Mouse (Mus musculus): ENCODE results near the gene Ptprr. TPM values are rescaled to one million over a fixed set of nuclear protein-coding genes. Genes with fewer than 3 reads are reported as not detected.
A peak's percentile ranks its signal among the peaks of the same experiment; 100 is the strongest.

Ptprr gene
- polyA plus RNA-seq, 1 experiment from 2014 or later: 6.5 TPM

GRCm38 (mm10) chr10:116019086-116019860, 1.3 kb downstream of the Ptprr start:
- Histone ChIP-seq H3K36me3 (ENCODE audit: control insufficient read depth, insufficient read depth, low read length) (no peaks in the 10 kb centered on the region), H3K9me3 (ENCODE audit: control insufficient read depth, low read length) (no peaks in the 10 kb centered on the region), H3K9ac (ENCODE audit: low read depth, low read length) (no peak overlapping the region), H3K4me3 (ENCODE audit: low read depth, low read length) (peak overlapping the region; percentile 33), H3K27ac (replicated peaks; ENCODE audit: low read depth, low read length) (no peak overlapping the region), H3K27me3 (replicated peaks; ENCODE audit: control insufficient read depth, insufficient read depth, low read length) (no peaks in the 10 kb centered on the region), H3K4me1 (ENCODE audit: control insufficient read depth, insufficient read depth, low read length) (no peaks in the 10 kb centered on the region), H3K4me2 (ENCODE audit: low read depth, low read length) (peak overlapping the region; percentile 49)
- DNase-seq (ENCODE audit: low spot score) (peak; percentile 86), ATAC-seq (ENCODE audit: low read depth) (peak; percentile 23)
- WGBS: 10% methylated on average over 20 of the region's 20 CpGs

- DNase-seq (ENCODE audit: low spot score) (no peak), ATAC-seq (ENCODE audit: low read depth) (no peak)
- Histone ChIP-seq H3K9me3 (ENCODE audit: control insufficient read depth, low read length) (no peaks in the 10 kb centered on the region), H3K9ac (ENCODE audit: low read depth, low read length) (no peak overlapping the region), H3K36me3 (ENCODE audit: control insufficient read depth, insufficient read depth, low read length) (no peaks in the 10 kb centered on the region), H3K27ac (replicated peaks; ENCODE audit: low read depth, low read length) (no peak overlapping the region), H3K4me3 (ENCODE audit: low read depth, low read length) (no peak overlapping the region), H3K4me1 (ENCODE audit: control insufficient read depth, insufficient read depth, low read length) (no peaks in the 10 kb centered on the region), H3K27me3 (replicated peaks; ENCODE audit: control insufficient read depth, insufficient read depth, low read length) (no peaks in the 10 kb centered on the region), H3K4me2 (ENCODE audit: low read depth, low read length) (no peak overlapping the region)
- 43% methylated on average over 3 of the region's 3 CpGs for WGBS
Observed at GRCm38 (mm10) chr10:116021081-116021480, 3.1 kb downstream of the Ptprr start.

GRCm38 (mm10) chr10:116038150-116038549, 20.1 kb downstream of the Ptprr start:
- Histone ChIP-seq H3K4me3 (ENCODE audit: low read depth, low read length) (no peak overlapping the region), H3K9me3 (ENCODE audit: control insufficient read depth, low read length) (no peaks in the 10 kb centered on the region), H3K4me2 (ENCODE audit: low read depth, low read length) (no peak overlapping the region), H3K36me3 (ENCODE audit: control insufficient read depth, insufficient read depth, low read length) (no peaks in the 10 kb centered on the region), H3K27me3 (replicated peaks; ENCODE audit: control insufficient read depth, insufficient read depth, low read length) (no peaks in the 10 kb centered on the region), H3K9ac (ENCODE audit: low read depth, low read length) (no peak overlapping the region), H3K4me1 (ENCODE audit: control insufficient read depth, insufficient read depth, low read length) (no peaks in the 10 kb centered on the region), H3K27ac (replicated peaks; ENCODE audit: low read depth, low read length) (no peak overlapping the region)
- ATAC-seq (ENCODE audit: low read depth): no peak
- 67% methylated on average over 1 of the region's 1 CpGs for WGBS
- DNase-seq (ENCODE audit: low spot score): no peak

GRCm38 (mm10) chr10:116075954-116076353, 57.9 kb downstream of the Ptprr start:
- H3K9me3 ChIP-seq (ENCODE audit: control insufficient read depth, low read length): no peaks in the 10 kb centered on the region
- ATAC-seq (ENCODE audit: low read depth) (no peak), DNase-seq (ENCODE audit: low spot score) (no peak)
- WGBS: 86% methylated on average over 5 of the region's 5 CpGs
- no peak overlapping the region for H3K4me2 ChIP-seq (ENCODE audit: low read depth, low read length)
- H3K27me3 ChIP-seq (replicated peaks; ENCODE audit: control insufficient read depth, insufficient read depth, low read length): no peaks in the 10 kb centered on the region
- H3K4me1 ChIP-seq (ENCODE audit: control insufficient read depth, insufficient read depth, low read length): peaks cover 10% of the 10 kb centered on the region; the same call in 1 of the 2 replicates
- no peak overlapping the region for H3K27ac ChIP-seq (replicated peaks; ENCODE audit: low read depth, low read length)
- H3K4me3 ChIP-seq (ENCODE audit: low read depth, low read length): no peak overlapping the region
- no peak overlapping the region for H3K9ac ChIP-seq (ENCODE audit: low read depth, low read length)
- no peaks in the 10 kb centered on the region for H3K36me3 ChIP-seq (ENCODE audit: control insufficient read depth, insufficient read depth, low read length)

GRCm38 (mm10) chr10:116078636-116079035, 60.6 kb downstream of the Ptprr start:
- Histone ChIP-seq H3K4me3 (ENCODE audit: low read depth, low read length) (no peak overlapping the region), H3K4me1 (ENCODE audit: control insufficient read depth, insufficient read depth, low read length) (peaks cover 3% of the 10 kb centered on the region; the same call in 1 of the 2 replicates), H3K27me3 (replicated peaks; ENCODE audit: control insufficient read depth, insufficient read depth, low read length) (no peaks in the 10 kb centered on the region), H3K9me3 (ENCODE audit: control insufficient read depth, low read length) (no peaks in the 10 kb centered on the region), H3K4me2 (ENCODE audit: low read depth, low read length) (no peak overlapping the region), H3K27ac (replicated peaks; ENCODE audit: low read depth, low read length) (no peak overlapping the region), H3K36me3 (ENCODE audit: control insufficient read depth, insufficient read depth, low read length) (no peaks in the 10 kb centered on the region), H3K9ac (ENCODE audit: low read depth, low read length) (no peak overlapping the region)
- DNase-seq (ENCODE audit: low spot score) (no peak), ATAC-seq (ENCODE audit: low read depth) (no peak)
- WGBS: 78% methylated on average over 5 of the region's 5 CpGs

- Histone ChIP-seq H3K36me3 (ENCODE audit: control insufficient read depth, insufficient read depth, low read length) (no peaks in the 10 kb centered on the region), H3K9me3 (ENCODE audit: control insufficient read depth, low read length) (no peaks in the 10 kb centered on the region), H3K4me3 (ENCODE audit: low read depth, low read length) (no peak overlapping the region), H3K4me2 (ENCODE audit: low read depth, low read length) (no peak overlapping the region), H3K27ac (replicated peaks; ENCODE audit: low read depth, low read length) (no peak overlapping the region), H3K27me3 (replicated peaks; ENCODE audit: control insufficient read depth, insufficient read depth, low read length) (no peaks in the 10 kb centered on the region), H3K9ac (ENCODE audit: low read depth, low read length) (no peak overlapping the region), H3K4me1 (ENCODE audit: control insufficient read depth, insufficient read depth, low read length) (no peaks in the 10 kb centered on the region)
- DNase-seq (ENCODE audit: low spot score): no peak
- WGBS: 42% methylated on average over 7 of the region's 7 CpGs
- no peak for ATAC-seq (ENCODE audit: low read depth)
Observed at GRCm38 (mm10) chr10:116079396-116079795, 61.4 kb downstream of the Ptprr start.

GRCm38 (mm10) chr10:116080841-116081240, 62.8 kb downstream of the Ptprr start:
- WGBS: 84% methylated on average over 6 of the region's 6 CpGs
- H3K9ac ChIP-seq (ENCODE audit: low read depth, low read length): no peak overlapping the region
- H3K4me3 ChIP-seq (ENCODE audit: low read depth, low read length): no peak overlapping the region
- no peaks in the 10 kb centered on the region for H3K27me3 ChIP-seq (replicated peaks; ENCODE audit: control insufficient read depth, insufficient read depth, low read length)
- no peak for ATAC-seq (ENCODE audit: low read depth)
- H3K36me3 ChIP-seq (ENCODE audit: control insufficient read depth, insufficient read depth, low read length): no peaks in the 10 kb centered on the region
- no peak overlapping the region for H3K27ac ChIP-seq (replicated peaks; ENCODE audit: low read depth, low read length)
- DNase-seq (ENCODE audit: low spot score): no peak
- H3K4me1 ChIP-seq (ENCODE audit: control insufficient read depth, insufficient read depth, low read length): no peaks in the 10 kb centered on the region
- no peaks in the 10 kb centered on the region for H3K9me3 ChIP-seq (ENCODE audit: control insufficient read depth, low read length)
- no peak overlapping the region for H3K4me2 ChIP-seq (ENCODE audit: low read depth, low read length)

GRCm38 (mm10) chr10:116083965-116084364, 66.0 kb downstream of the Ptprr start:
- H3K4me3 ChIP-seq (ENCODE audit: low read depth, low read length): no peak overlapping the region
- peak; percentile 34 for DNase-seq (ENCODE audit: low spot score)

GRCm38 (mm10) chr10:116096466-116096865, 78.5 kb downstream of the Ptprr start:
- no peak overlapping the region for H3K27ac ChIP-seq (replicated peaks; ENCODE audit: low read depth, low read length)
- H3K9me3 ChIP-seq (ENCODE audit: control insufficient read depth, low read length): no peaks in the 10 kb centered on the region
- no peak for DNase-seq (ENCODE audit: low spot score)
- no peak overlapping the region for H3K4me3 ChIP-seq (ENCODE audit: low read depth, low read length)
- no peaks in the 10 kb centered on the region for H3K27me3 ChIP-seq (replicated peaks; ENCODE audit: control insufficient read depth, insufficient read depth, low read length)
- H3K36me3 ChIP-seq (ENCODE audit: control insufficient read depth, insufficient read depth, low read length): no peaks in the 10 kb centered on the region
- H3K4me1 ChIP-seq (ENCODE audit: control insufficient read depth, insufficient read depth, low read length): no peaks in the 10 kb centered on the region
- 77% methylated on average over 13 of the region's 13 CpGs for WGBS
- ATAC-seq (ENCODE audit: low read depth): no peak
- no peak overlapping the region for H3K9ac ChIP-seq (ENCODE audit: low read depth, low read length)
- no peak overlapping the region for H3K4me2 ChIP-seq (ENCODE audit: low read depth, low read length)

More at GRCm38 (mm10) chr10:116083965-116084364, 66.0 kb downstream of the Ptprr start:
- WGBS: 32% methylated on average over 3 of the region's 3 CpGs
- Histone ChIP-seq H3K9ac (ENCODE audit: low read depth, low read length) (no peak overlapping the region), H3K4me1 (ENCODE audit: control insufficient read depth, insufficient read depth, low read length) (no peaks in the 10 kb centered on the region), H3K9me3 (ENCODE audit: control insufficient read depth, low read length) (no peaks in the 10 kb centered on the region), H3K36me3 (ENCODE audit: control insufficient read depth, insufficient read depth, low read length) (no peaks in the 10 kb centered on the region), H3K27ac (replicated peaks; ENCODE audit: low read depth, low read length) (no peak overlapping the region), H3K27me3 (replicated peaks; ENCODE audit: control insufficient read depth, insufficient read depth, low read length) (no peaks in the 10 kb centered on the region), H3K4me2 (ENCODE audit: low read depth, low read length) (no peak overlapping the region)
- no peak for ATAC-seq (ENCODE audit: low read depth)

Data from embryonic facial prominence, embryonic 14.5 days (tissue).